Mouse (Mus musculus) bone marrow macrophage, adult 2 months (primary cell): ENCODE results near the gene Rab3b. TPM values are rescaled to one million over a fixed set of nuclear protein-coding genes. Genes with fewer than 3 reads are reported as not detected.

Experiments
- H3K27ac ChIP-seq: 2 replicates; pipeline ENCODE4 v1.5.1; 2012; ENCODE audit warnings: low read depth, low read length; ENCODE audit not compliant: insufficient read depth
- H3K4me1 ChIP-seq: 2 replicates; pipeline ENCODE4 v1.6.1; 2012; ENCODE audit warnings: low read length; ENCODE audit not compliant: control insufficient read depth, insufficient read depth
- H3K4me3 ChIP-seq: 2 replicates; pipeline ENCODE4 v1.5.1; 2012; ENCODE audit warnings: mild to moderate bottlenecking, low read length, moderate library complexity; ENCODE audit not compliant: insufficient read depth
- CTCF ChIP-seq: IDR thresholded peaks from 2 replicates; pipeline ENCODE4 v1.5.1; 2012; ENCODE audit warnings: low read depth, mild to moderate bottlenecking, low read length, moderate library complexity
- POLR2A ChIP-seq: IDR thresholded peaks from 2 replicates; pipeline ENCODE4 v1.6.1; 2012; ENCODE audit warnings: mild to moderate bottlenecking, low read depth, low read length, borderline replicate concordance
- polyA plus RNA-seq: library from polyadenylated mRNA; stranded (reverse); fragments of >200 nt; gene quantifications from 2 replicates; pipeline ENCODE4 v1.2.4, GENCODE M21; 2012; ENCODE audit not compliant: missing spikeins, insufficient read depth, insufficient read length

Gene Rab3b
- polyA plus RNA-seq, 1 experiment, result not detected

GRCm38 (mm10) chr4:108942171-108942570 lies 63.3 kb downstream of the Rab3b start:
- H3K27ac ChIP-seq, result no peak overlapping the region
- no peak overlapping the region for H3K4me3 ChIP-seq
- TF ChIP-seq CTCF, result no peak
- no peak for TF ChIP-seq POLR2A
- H3K4me1 ChIP-seq, result no peaks in the 10 kb centered on the region

GRCm38 (mm10) chr4:108942986-108943720 lies 64.3 kb downstream of the Rab3b start:
- Histone ChIP-seq H3K27ac (no peak overlapping the region), H3K4me1 (no peaks in the 10 kb centered on the region), H3K4me3 (no peak overlapping the region)
- TF ChIP-seq CTCF (no peak), POLR2A (no peak)

GRCm38 (mm10) chr4:108949168-108949567 lies 70.3 kb downstream of the Rab3b start:
- H3K4me1 ChIP-seq, result peaks cover 2% of the 10 kb centered on the region; the same call in 1 of the 2 replicates
- H3K4me3 ChIP-seq, result no peak overlapping the region
- no peak overlapping the region for H3K27ac ChIP-seq
- no peak for TF ChIP-seq POLR2A

- TF ChIP-seq CTCF (no peak), POLR2A (no peak)
- no peak overlapping the region for H3K27ac ChIP-seq
- H3K4me3 ChIP-seq, result no peak overlapping the region
- H3K4me1 ChIP-seq, result peaks cover 2% of the 10 kb centered on the region; the same call in 1 of the 2 replicates
Observed at GRCm38 (mm10) chr4:108950201-108950600, 71.3 kb downstream of the Rab3b start.

DNA sequence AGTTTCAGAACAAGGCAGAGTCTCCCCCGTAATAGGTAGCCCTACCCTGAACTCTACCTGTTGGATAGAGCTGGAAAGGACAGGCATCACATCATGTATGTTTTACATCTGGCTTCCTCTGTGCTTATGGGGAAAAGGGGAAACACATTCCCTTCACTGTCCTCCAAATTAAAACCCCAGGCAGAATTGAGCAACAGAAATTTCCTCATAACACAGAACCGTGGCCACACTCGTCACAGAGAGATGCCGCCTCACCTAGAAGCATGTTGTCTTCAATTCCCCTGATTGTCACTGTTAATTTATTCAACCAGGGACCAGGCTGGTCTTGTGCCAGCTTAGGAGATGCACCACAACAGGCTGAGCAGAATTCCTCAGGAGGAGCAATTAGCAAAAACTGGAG lies 72.8 kb downstream of the Rab3b start:
- Histone ChIP-seq H3K4me1 (peaks cover 2% of the 10 kb centered on the region; the same call in 1 of the 2 replicates), H3K4me3 (no peak overlapping the region), H3K27ac (no peak overlapping the region)
- TF ChIP-seq CTCF, result no peak
- TF ChIP-seq POLR2A, result no peak

DNA sequence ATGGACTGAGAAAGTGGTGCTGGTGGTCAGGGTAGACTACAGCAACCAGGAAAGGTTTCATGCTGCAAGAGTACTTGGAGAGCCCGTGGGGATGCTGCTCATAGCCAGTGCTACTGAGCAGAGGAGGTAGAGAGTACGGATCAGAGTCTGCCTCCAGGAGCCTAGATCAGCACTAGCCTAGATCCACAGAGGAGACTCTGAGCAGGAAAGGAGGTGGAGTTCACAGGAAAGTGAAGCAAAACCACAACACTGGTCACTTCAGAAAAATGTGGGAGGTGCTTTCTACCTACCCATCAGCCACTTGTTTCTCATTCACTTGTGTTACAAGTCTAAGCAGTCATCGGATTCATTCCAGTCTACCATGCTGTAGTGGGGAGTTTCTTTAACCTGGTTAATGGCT lies 80.8 kb downstream of the Rab3b start:
- no peak overlapping the region for H3K27ac ChIP-seq

GRCm38 (mm10) chr4:108960619-108961460 lies 82.0 kb downstream of the Rab3b start:
- no peak for TF ChIP-seq CTCF
- TF ChIP-seq POLR2A, result no peak
- no peaks in the 10 kb centered on the region for H3K4me1 ChIP-seq
- no peak overlapping the region for H3K27ac ChIP-seq
- H3K4me3 ChIP-seq, result no peak overlapping the region

More for the DNA sequence above, 80.8 kb downstream of the Rab3b start:
- TF ChIP-seq POLR2A, result no peak
- TF ChIP-seq CTCF, result no peak
- Histone ChIP-seq H3K4me3 (no peak overlapping the region), H3K4me1 (no peaks in the 10 kb centered on the region)

GRCm38 (mm10) chr4:108963017-108963416 lies 84.2 kb downstream of the Rab3b start:
- Histone ChIP-seq H3K4me1 (no peaks in the 10 kb centered on the region), H3K27ac (no peak overlapping the region), H3K4me3 (no peak overlapping the region)
- TF ChIP-seq POLR2A (no peak), CTCF (no peak)

- H3K4me3 ChIP-seq, result no peak overlapping the region
- peaks cover 3% of the 10 kb centered on the region for H3K4me1 ChIP-seq
- TF ChIP-seq CTCF (no peak), POLR2A (no peak)
- no peak overlapping the region for H3K27ac ChIP-seq
Observed at GRCm38 (mm10) chr4:108969517-108969916, 90.7 kb downstream of the Rab3b start.

- H3K4me3 ChIP-seq, result no peak overlapping the region
- TF ChIP-seq CTCF (no peak), POLR2A (no peak)
- H3K27ac ChIP-seq, result no peak overlapping the region
- H3K4me1 ChIP-seq, result peaks cover 3% of the 10 kb centered on the region
Observed at GRCm38 (mm10) chr4:108971054-108971453, 92.2 kb downstream of the Rab3b start.
